Mouse (Mus musculus) liver, adult 10 weeks (tissue): Measurements from ENCODE around the gene Xrn1. TPM values are rescaled to one million over a fixed set of nuclear protein-coding genes. Genes with fewer than 3 reads are reported as not detected.

Experiments used
- polyA plus RNA-seq: library from polyadenylated mRNA; stranded (reverse); fragments of 350-450 nt; fragmentation: Illumina TruSeq; extraction: RNeasy Lipid Tissue Mini Kit (QIAGEN cat#74804); gene quantifications from one replicate; pipeline ENCODE4 v1.2.3, GENCODE M21; 2014; ENCODE audit warnings: low read depth, low replicate concordance

Xrn1 gene
- 6.9 TPM for polyA plus RNA-seq

GRCm38 (mm10) chr9:95954585-95955461, at the start of gene Xrn1:
TSS of gene Xrn1 (plus strand) at chr9:95954760.

Other genes with a start within 250 kb of the Xrn1 start
- gene Trpc1, start 204.4 kb upstream of the Xrn1 start, polyA plus RNA-seq, result 0.29 TPM
- 3.7 TPM for gene Pls1, start 109.4 kb upstream of the Xrn1 start, polyA plus RNA-seq
- 7.2 TPM for gene Atr, start 97.2 kb upstream of the Xrn1 start, polyA plus RNA-seq
- 0.26 TPM for gene Gk5, start 164.6 kb downstream of the Xrn1 start, polyA plus RNA-seq
- 20.9 TPM for gene Tfdp2, start 241.5 kb downstream of the Xrn1 start, polyA plus RNA-seq